Mouse (Mus musculus): ENCODE results near the gene Gtf3c2. TPM values are rescaled to one million over a fixed set of nuclear protein-coding genes. Genes with fewer than 3 reads are reported as not detected.
A peak's percentile ranks its signal among the peaks of the same experiment; 100 is the strongest.

The Gtf3c2 gene
- polyA plus RNA-seq, 1 experiment from 2014 or later = 123 TPM

GRCm38 (mm10) chr5:31203866-31204265 lies 23.9 kb upstream of the Gtf3c2 start:
- WGBS = 86% methylated on average over 2 of the region's 2 CpGs
- no peak overlapping the region for H3K27ac ChIP-seq (replicated peaks)
- no peaks in the 10 kb centered on the region for H3K27me3 ChIP-seq (replicated peaks; ENCODE audit: low read depth, poor library complexity, severe bottlenecking)
- peaks cover 22% of the 10 kb centered on the region for H3K4me1 ChIP-seq
- H3K36me3 ChIP-seq (replicated peaks) = peaks cover 84% of the 10 kb centered on the region
- peaks cover 5% of the 10 kb centered on the region for H3K9me3 ChIP-seq
- H3K4me3 ChIP-seq = no peak overlapping the region
- no peak for DNase-seq (ENCODE audit: low spot score)

- no peaks in the 10 kb centered on the region for H3K27me3 ChIP-seq (replicated peaks; ENCODE audit: low read depth, poor library complexity, severe bottlenecking)
- H3K4me1 ChIP-seq = peaks cover 22% of the 10 kb centered on the region
- H3K36me3 ChIP-seq (replicated peaks) = peaks cover 84% of the 10 kb centered on the region
- H3K27ac ChIP-seq (replicated peaks) = peak overlapping the region; percentile 95
- no peak for DNase-seq (ENCODE audit: low spot score)
- peak overlapping the region; percentile 89 for H3K4me3 ChIP-seq
- peaks cover 5% of the 10 kb centered on the region for H3K9me3 ChIP-seq
- 88% methylated on average over 7 of the region's 7 CpGs for WGBS
These were observed 23.0 kb upstream of the Gtf3c2 start for GRCm38 (mm10) chr5:31202933-31203332.

GRCm38 (mm10) chr5:31201742-31202590 lies 22.0 kb upstream of the Gtf3c2 start, which contains the start of gene Zfp513:
Zfp513 (minus strand) TSS chr5:31202303.
- under 1% methylated on average over 53 of the region's 53 CpGs for WGBS
- peaks cover 84% of the 10 kb centered on the region for H3K36me3 ChIP-seq (replicated peaks)

GRCm38 (mm10) chr5:31201042-31201741 lies 21.2 kb upstream of the Gtf3c2 start:
- no peaks in the 10 kb centered on the region for H3K27me3 ChIP-seq (replicated peaks; ENCODE audit: low read depth, poor library complexity, severe bottlenecking)
- no peak for DNase-seq (ENCODE audit: low spot score)
- peak overlapping the region; percentile 95 for H3K27ac ChIP-seq (replicated peaks)
- 23% methylated on average over 13 of the region's 13 CpGs for WGBS
- peak overlapping the region; percentile 89 for H3K4me3 ChIP-seq
- peaks cover 22% of the 10 kb centered on the region for H3K4me1 ChIP-seq
- H3K9me3 ChIP-seq = peaks cover 5% of the 10 kb centered on the region
- peaks cover 86% of the 10 kb centered on the region for H3K36me3 ChIP-seq (replicated peaks)

More at GRCm38 (mm10) chr5:31201742-31202590, 22.0 kb upstream of the Gtf3c2 start, which contains the start of gene Zfp513:
- peak within 1 kb of the TSS; percentile 89 for H3K4me3 ChIP-seq
- peak; percentile 96 for DNase-seq (ENCODE audit: low spot score)
- peak within 1 kb of the TSS; percentile 95 for H3K27ac ChIP-seq (replicated peaks)
- H3K27me3 ChIP-seq (replicated peaks; ENCODE audit: low read depth, poor library complexity, severe bottlenecking) = no peaks in the 10 kb centered on the region
- peaks cover 22% of the 10 kb centered on the region for H3K4me1 ChIP-seq
- peaks cover 5% of the 10 kb centered on the region for H3K9me3 ChIP-seq

GRCm38 (mm10) chr5:31200327-31200768 lies 20.4 kb upstream of the Gtf3c2 start:
- peaks cover 86% of the 10 kb centered on the region for H3K36me3 ChIP-seq (replicated peaks)
- H3K27me3 ChIP-seq (replicated peaks; ENCODE audit: low read depth, poor library complexity, severe bottlenecking) = no peaks in the 10 kb centered on the region
- no peak overlapping the region for H3K27ac ChIP-seq (replicated peaks)
- WGBS = 92% methylated on average over 27 of the region's 27 CpGs
- H3K9me3 ChIP-seq = peaks cover 5% of the 10 kb centered on the region
- peak overlapping the region; percentile 89 for H3K4me3 ChIP-seq
- peaks cover 22% of the 10 kb centered on the region for H3K4me1 ChIP-seq
- no peak for DNase-seq (ENCODE audit: low spot score)

- peaks cover 5% of the 10 kb centered on the region for H3K9me3 ChIP-seq
- peaks cover 22% of the 10 kb centered on the region for H3K4me1 ChIP-seq
- 89% methylated on average over 9 of the region's 9 CpGs for WGBS
- H3K27me3 ChIP-seq (replicated peaks; ENCODE audit: low read depth, poor library complexity, severe bottlenecking) = no peaks in the 10 kb centered on the region
- no peak overlapping the region for H3K27ac ChIP-seq (replicated peaks)
- peak overlapping the region; percentile 89; the same call in 1 of the 2 replicates for H3K4me3 ChIP-seq
- H3K36me3 ChIP-seq (replicated peaks) = peaks cover 86% of the 10 kb centered on the region
- no peak for DNase-seq (ENCODE audit: low spot score)
These were observed 19.9 kb upstream of the Gtf3c2 start for GRCm38 (mm10) chr5:31199893-31200292.

- no peak overlapping the region for H3K27ac ChIP-seq (replicated peaks)
- H3K9me3 ChIP-seq = peaks cover 5% of the 10 kb centered on the region
- H3K4me1 ChIP-seq = peaks cover 26% of the 10 kb centered on the region
- DNase-seq (ENCODE audit: low spot score) = no peak
- peak overlapping the region; percentile 3; the same call in 1 of the 2 replicates for H3K4me3 ChIP-seq
- WGBS = 94% methylated on average over 19 of the region's 19 CpGs
- peaks cover 86% of the 10 kb centered on the region for H3K36me3 ChIP-seq (replicated peaks)
- H3K27me3 ChIP-seq (replicated peaks; ENCODE audit: low read depth, poor library complexity, severe bottlenecking) = no peaks in the 10 kb centered on the region
These were observed 19.5 kb upstream of the Gtf3c2 start for GRCm38 (mm10) chr5:31199321-31199892.

GRCm38 (mm10) chr5:31198616-31199320 lies 18.8 kb upstream of the Gtf3c2 start:
- no peak for DNase-seq (ENCODE audit: low spot score)
- Histone ChIP-seq H3K27me3 (replicated peaks; ENCODE audit: low read depth, poor library complexity, severe bottlenecking) (no peaks in the 10 kb centered on the region), H3K4me1 (peaks cover 32% of the 10 kb centered on the region), H3K36me3 (replicated peaks) (peaks cover 81% of the 10 kb centered on the region), H3K4me3 (peak overlapping the region; percentile 3; the same call in 1 of the 2 replicates), H3K9me3 (peaks cover 5% of the 10 kb centered on the region), H3K27ac (replicated peaks) (no peak overlapping the region)
- 85% methylated on average over 5 of the region's 5 CpGs for WGBS

GRCm38 (mm10) chr5:31198170-31198569 lies 18.2 kb upstream of the Gtf3c2 start:
- H3K27me3 ChIP-seq (replicated peaks; ENCODE audit: low read depth, poor library complexity, severe bottlenecking) = no peaks in the 10 kb centered on the region
- no peak overlapping the region for H3K27ac ChIP-seq (replicated peaks)
- H3K36me3 ChIP-seq (replicated peaks) = peaks cover 75% of the 10 kb centered on the region
- H3K4me1 ChIP-seq = peaks cover 33% of the 10 kb centered on the region
- H3K4me3 ChIP-seq = peak overlapping the region; percentile 23; the same call in 1 of the 2 replicates
- DNase-seq (ENCODE audit: low spot score) = no peak
- 84% methylated on average over 9 of the region's 9 CpGs for WGBS
- H3K9me3 ChIP-seq = peaks cover 5% of the 10 kb centered on the region

GRCm38 (mm10) chr5:31197072-31197471 lies 17.1 kb upstream of the Gtf3c2 start:
- H3K27ac ChIP-seq (replicated peaks) = no peak overlapping the region
- no peaks in the 10 kb centered on the region for H3K27me3 ChIP-seq (replicated peaks; ENCODE audit: low read depth, poor library complexity, severe bottlenecking)
- WGBS = 96% methylated on average over 12 of the region's 12 CpGs
- peaks cover 66% of the 10 kb centered on the region for H3K36me3 ChIP-seq (replicated peaks)
- H3K9me3 ChIP-seq = peaks cover 5% of the 10 kb centered on the region
- no peak overlapping the region for H3K4me3 ChIP-seq
- peaks cover 28% of the 10 kb centered on the region for H3K4me1 ChIP-seq
- no peak for DNase-seq (ENCODE audit: low spot score)

GRCm38 (mm10) chr5:31196207-31196606 lies 16.3 kb upstream of the Gtf3c2 start:
- peaks cover 70% of the 10 kb centered on the region for H3K36me3 ChIP-seq (replicated peaks)
- WGBS = 93% methylated on average over 10 of the region's 10 CpGs
- no peak for DNase-seq (ENCODE audit: low spot score)

GRCm38 (mm10) chr5:31195671-31196070 lies 15.7 kb upstream of the Gtf3c2 start:
- 92% methylated on average over 4 of the region's 4 CpGs for WGBS
- peaks cover 29% of the 10 kb centered on the region for H3K4me1 ChIP-seq
- H3K36me3 ChIP-seq (replicated peaks) = peaks cover 73% of the 10 kb centered on the region

More at GRCm38 (mm10) chr5:31196207-31196606, 16.3 kb upstream of the Gtf3c2 start:
- Histone ChIP-seq H3K4me3 (no peak overlapping the region), H3K9me3 (peaks cover 5% of the 10 kb centered on the region), H3K27ac (replicated peaks) (no peak overlapping the region), H3K27me3 (replicated peaks; ENCODE audit: low read depth, poor library complexity, severe bottlenecking) (no peaks in the 10 kb centered on the region), H3K4me1 (peaks cover 34% of the 10 kb centered on the region)

More at GRCm38 (mm10) chr5:31195671-31196070, 15.7 kb upstream of the Gtf3c2 start:
- DNase-seq (ENCODE audit: low spot score) = no peak
- Histone ChIP-seq H3K9me3 (peaks cover 5% of the 10 kb centered on the region), H3K4me3 (no peak overlapping the region), H3K27me3 (replicated peaks; ENCODE audit: low read depth, poor library complexity, severe bottlenecking) (no peaks in the 10 kb centered on the region), H3K27ac (replicated peaks) (no peak overlapping the region)
